ENCODE assay signal across 20 mouse cellular contexts in genomic region chr11:67628522-67628921, GRCm38 (mm10).
DNase-seq lines count a peak whose midpoint lies in the region; ATAC-seq and TF ChIP-seq lines count a peak whose summit lies in the region.
"Had no signal": no experiment of that assay in that cellular context is flagged by ENCODE, and none has a peak within 500 bp of the region (broad histone marks: within the 10 kb centered on the region; RNA-seq: fewer than 3 reads in every experiment).

No protein-coding gene starts in this region.

- H3K4me3 ChIP-seq in kidney, adult 2 months (ENCODE audit: insufficient read depth, low read depth, low read length), result no peak overlapping the region
- H3K4me3 ChIP-seq in liver, embryonic 15.5 days (replicated peaks), result no peak overlapping the region
- H3K4me3 ChIP-seq in embryonic facial prominence, embryonic 10.5 days, result no peak overlapping the region
- H3K4me3 ChIP-seq: forebrain, embryonic 13.5 days; gastrocnemius, adult 2 months; heart, embryonic 10.5 days; limb, embryonic 10.5 days had no signal

- 49% methylated on average over 2 of the region's 2 CpGs for WGBS in kidney, adult 2 months
- WGBS in liver, embryonic 15.5 days (ENCODE audit: insufficient replicate concordance), result 48% methylated on average over 2 of the region's 2 CpGs
- WGBS in embryonic facial prominence, embryonic 10.5 days, result 76% methylated on average over 2 of the region's 2 CpGs

- no peak overlapping the region for H3K4me2 ChIP-seq in liver, embryonic 15.5 days
- H3K4me2 ChIP-seq: forebrain, embryonic 13.5 days; midbrain, embryonic 11.5 days had no signal

- TF ChIP-seq CTCF in kidney, adult 2 months (conservative IDR thresholded peaks at IDR 0.05; ENCODE audit: insufficient read depth, insufficient read length, low read depth, low read length), result no peak

- peak; percentile 75 for ATAC-seq in liver, embryonic 15.5 days (ENCODE audit: insufficient read depth)
- ATAC-seq: activated CD4-positive, CD25-positive, alpha-beta regulatory T cell, adult 4 months; forebrain, embryonic 13.5 days; hindbrain, postnatal 0 days had no signal

- DNase-seq in kidney, adult 2 months, result peak; percentile 85
- DNase-seq in kidney, adult 9 months, result peak; percentile 73
- peak; percentile 70 to 79 for DNase-seq in kidney, postnatal 25 days
- DNase-seq in thymus, postnatal 0 days (ENCODE audit: low spot score), result no peak
- DNase-seq in layer of hippocampus, adult 18-20 months (ENCODE audit: low spot score in 2 of 2), result no peak
- DNase-seq in embryonic facial prominence, embryonic 10.5 days (ENCODE audit: low spot score), result no peak
- DNase-seq: adrenal gland, adult 8-10 months; cerebellum, adult 18-20 months; cerebellum, postnatal 14 days; gastrocnemius, adult 2 months; lung, adult 18-20 months; lung, postnatal 10 days; thymus, adult 18-20 months had no signal

- TF ChIP-seq POLR2A in kidney, adult 2 months (IDR thresholded peaks at IDR 0.05; ENCODE audit: low read depth, low read length), result no peak

- no peak overlapping the region for H3K9ac ChIP-seq in liver, embryonic 15.5 days
- H3K9ac ChIP-seq: forebrain, embryonic 13.5 days had no signal

- H3K36me3 ChIP-seq in kidney, adult 2 months (ENCODE audit: control insufficient read depth, insufficient read depth, low read length), result no peaks in the 10 kb centered on the region
- no peaks in the 10 kb centered on the region for H3K36me3 ChIP-seq in liver, embryonic 15.5 days (replicated peaks)
- no peaks in the 10 kb centered on the region for H3K36me3 ChIP-seq in embryonic facial prominence, embryonic 10.5 days (replicated peaks)
- H3K36me3 ChIP-seq: heart, embryonic 10.5 days; limb, embryonic 10.5 days had no signal

- no peaks in the 10 kb centered on the region for H3K4me1 ChIP-seq in kidney, adult 2 months (ENCODE audit: control insufficient read depth, insufficient read depth, low read length)
- 0 out of 2 replicates have a peak, but pooled peaks cover 5% of the 10 kb centered on the region for H3K4me1 ChIP-seq in liver, embryonic 15.5 days (replicated peaks)
- no peaks in the 10 kb centered on the region for H3K4me1 ChIP-seq in embryonic facial prominence, embryonic 10.5 days
- H3K4me1 ChIP-seq: forebrain, embryonic 13.5 days; limb, embryonic 10.5 days had no signal

- no peaks in the 10 kb centered on the region for H3K9me3 ChIP-seq in liver, embryonic 15.5 days (replicated peaks)
- no peaks in the 10 kb centered on the region for H3K9me3 ChIP-seq in embryonic facial prominence, embryonic 10.5 days
- H3K9me3 ChIP-seq: forebrain, embryonic 13.5 days; heart, embryonic 10.5 days; limb, embryonic 10.5 days had no signal

- H3K27ac ChIP-seq in kidney, adult 2 months (ENCODE audit: insufficient read depth, low read depth, low read length), result no peak overlapping the region
- H3K27ac ChIP-seq in liver, embryonic 15.5 days (replicated peaks), result no peak overlapping the region
- H3K27ac ChIP-seq in embryonic facial prominence, embryonic 10.5 days (replicated peaks), result no peak overlapping the region
- H3K27ac ChIP-seq: forebrain, embryonic 13.5 days; gastrocnemius, adult 2 months; heart, embryonic 10.5 days; hindbrain, postnatal 0 days; limb, embryonic 10.5 days had no signal

- H3K27me3 ChIP-seq in kidney, adult 2 months (replicated peaks; ENCODE audit: control insufficient read depth, insufficient read depth, low read length), result no peaks in the 10 kb centered on the region
- no peaks in the 10 kb centered on the region for H3K27me3 ChIP-seq in liver, embryonic 15.5 days
- H3K27me3 ChIP-seq in embryonic facial prominence, embryonic 10.5 days (replicated peaks; ENCODE audit: low read depth, poor library complexity, severe bottlenecking), result no peaks in the 10 kb centered on the region
- H3K27me3 ChIP-seq: forebrain, embryonic 13.5 days had no signal

Comparison
In these comparisons a context has a peak if more than half of its experiments do, and no peak if none do; other contexts are left out.
1. DNase-seq: peak in kidney, adult 2 months (single experiment), kidney, adult 9 months (single experiment) and kidney, postnatal 25 days (2 of 2); none in thymus, postnatal 0 days (single experiment), layer of hippocampus, adult 18-20 months (0 of 2) and embryonic facial prominence, embryonic 10.5 days (single experiment).